Mouse (Mus musculus) lung, adult 2 months (tissue): ENCODE measurements at regions not wholly inside any gene's neighbourhood (a gene's known extent, or its start where the extent isn't known, plus 50 kb on each side); places are given as distances from the start of the nearest gene placed in this dataset.
"Not testable (repeated sequence)": the region's sequence is repeated elsewhere in the genome, so short reads cannot be mapped to it uniquely, and the experiment has no call there.

Source experiments
- DNase-seq: peaks from one replicate; pipeline ENCODE4 v3.0.0; 2022
- H3K4me1 ChIP-seq: fragments of 200-500 bp; 2 replicates; pipeline ENCODE4 v1.6.1; 2011; ENCODE audit warnings: low read length; ENCODE audit not compliant: control insufficient read depth, insufficient read depth
- H3K4me3 ChIP-seq: fragments of 200-500 bp; replicated peaks from 2 replicates; pipeline ENCODE3; 2011; ENCODE audit warnings: low read depth, mild to moderate bottlenecking, control low read depth, low read length; ENCODE audit errors: extremely low read depth
- CTCF ChIP-seq: fragments of 200-500 bp; IDR thresholded peaks from 2 replicates; pipeline ENCODE4 v1.5.1; 2011; ENCODE audit warnings: mild to moderate bottlenecking, low read length, control low read depth; ENCODE audit not compliant: insufficient read depth
- POLR2A ChIP-seq: fragments of 200-500 bp; IDR thresholded peaks from 2 replicates; pipeline ENCODE4 v1.6.1; 2011; ENCODE audit warnings: low read depth, mild to moderate bottlenecking, control low read depth, low read length, borderline replicate concordance; ENCODE audit errors: extremely low read depth
- WGBS: fragments of 180-500 bp; shearing (Covaris S2); methylation state at CpG from one replicate; pipeline ENCODE4 v1.1.7; 2018; 5-methylcytosine and 5-hydroxymethylcytosine counted together

- Histone ChIP-seq H3K4me3 (no peak overlapping the region), H3K4me1 (no peaks in the 10 kb centered on the region)
- WGBS: 9% methylated on average over 2 of the region's 2 CpGs
- TF ChIP-seq POLR2A: no peak
- no peak for TF ChIP-seq CTCF
- no peak for DNase-seq
Measured at GRCm38 (mm10) chr4:35300848-35301247, 74.9 kb upstream of the C9orf72 start.

- H3K4me3 ChIP-seq, DNase-seq, H3K4me1 ChIP-seq: not testable (repeated sequence)
- 65% methylated on average over 4 of the region's 4 CpGs for WGBS
Measured at GRCm38 (mm10) chr4:35300374-35300773, 74.4 kb upstream of the C9orf72 start.

DNA sequence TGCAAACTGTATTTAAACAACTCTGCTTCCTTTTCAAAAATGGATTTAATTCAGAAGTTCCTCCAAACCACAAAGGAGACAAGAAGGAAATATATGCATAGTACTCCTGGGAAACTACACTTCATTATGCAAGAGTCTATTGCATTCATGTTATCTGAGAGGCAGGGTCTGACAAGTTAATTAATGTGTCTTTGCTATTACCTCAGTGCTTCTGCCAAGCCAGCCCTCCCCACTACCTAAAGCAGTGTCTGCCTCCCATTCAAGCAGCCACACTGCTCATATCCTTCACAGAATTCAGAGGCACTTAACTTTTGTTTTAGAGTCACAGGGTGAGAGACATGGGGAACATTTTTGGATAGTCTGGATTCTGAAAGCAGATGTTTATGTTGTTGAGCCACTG is 58.6 kb upstream of the C9orf72 start:
- H3K4me1 ChIP-seq: no peaks in the 10 kb centered on the region
- no peak for TF ChIP-seq POLR2A
- DNase-seq: no peak
- no peak overlapping the region for H3K4me3 ChIP-seq
